Mouse (Mus musculus) forebrain, postnatal 0 days (tissue): ENCODE measurements around the gene Cacna1h. TPM values are rescaled to one million over a fixed set of nuclear protein-coding genes. Genes with fewer than 3 reads are reported as not detected.

ENCODE experiments used
- ATAC-seq: fragments of 200-750 bp; cut with Nextera tagmentation; 2 replicates; pipeline ENCODE4 v1.8.0; 2017; ENCODE audit warnings: mild to moderate bottlenecking, moderate library complexity
- DNase-seq: peaks from one replicate; pipeline ENCODE4 v3.0.0-alpha.2; 2015
- H3K27ac ChIP-seq: fragments of 300-500 bp; sonication (generic); 2 replicates; pipeline ENCODE4 v1.5.1; 2014; ENCODE audit warnings: low read depth, mild to moderate bottlenecking, antibody characterized with exemption, low read length, moderate library complexity, mixed read lengths
- H3K27me3 ChIP-seq: fragments of 300-500 bp; sonication (generic); 2 replicates; pipeline ENCODE4 v1.6.1; 2014; ENCODE audit warnings: mild to moderate bottlenecking, low read length, mixed read lengths; ENCODE audit not compliant: insufficient read depth
- H3K36me3 ChIP-seq: fragments of 300-500 bp; sonication (generic); 2 replicates; pipeline ENCODE4 v1.6.1; 2014; ENCODE audit warnings: mild to moderate bottlenecking, moderate library complexity; ENCODE audit not compliant: insufficient read depth
- H3K4me1 ChIP-seq: fragments of 300-500 bp; sonication (generic); 2 replicates; pipeline ENCODE4 v1.6.1; 2014; ENCODE audit warnings: antibody characterized with exemption; ENCODE audit not compliant: insufficient read depth
- H3K4me2 ChIP-seq: fragments of 300-500 bp; sonication (generic); 2 replicates; pipeline ENCODE4 v1.6.1; 2014; ENCODE audit warnings: low read depth, mild to moderate bottlenecking, moderate library complexity
- H3K4me3 ChIP-seq: fragments of 300-500 bp; sonication (generic); 2 replicates; pipeline ENCODE4 v1.5.1; 2014; ENCODE audit warnings: low read depth, low read length, mixed read lengths
- H3K9ac ChIP-seq: fragments of 300-500 bp; sonication (generic); 2 replicates; pipeline ENCODE4 v1.6.1; 2014; ENCODE audit warnings: mild to moderate bottlenecking
- H3K9me3 ChIP-seq: fragments of 300-500 bp; sonication (generic); 2 replicates; pipeline ENCODE4 v1.6.1; 2016; ENCODE audit warnings: low read length
- CTCF ChIP-seq: sonication (generic); IDR thresholded peaks from 2 replicates; pipeline ENCODE4 v1.5.1; 2016; ENCODE audit warnings: antibody characterized with exemption, control low read depth, low read depth
- WGBS: fragments of 180-500 bp; shearing (Covaris S2); extraction: QIAGEN DNeasy Blood & Tissue Kit; methylation state at CpG from one replicate; pipeline ENCODE4 v1.1.7; 2014; 5-methylcytosine and 5-hydroxymethylcytosine counted together
- polyA plus RNA-seq: library from polyadenylated mRNA; unstranded; fragments of >200 nt; fragmentation: Nextera tagmentation; extraction: Ambion mirVana; gene quantifications from 2 replicates; pipeline ENCODE4 v1.2.1, GENCODE M21; 2015
- total RNA-seq: library from RNA; depleted of rRNA; stranded (reverse); fragments of >200 nt; gene quantifications from 2 replicates; pipeline ENCODE4 v1.2.3, GENCODE M21; 2014

Gene Cacna1h
- total and polyA plus RNA-seq, 2 experiments from 2014 or later, result 8.1 to 149 TPM

- peak overlapping the region; percentile 18; the same call in 1 of the 2 replicates for H3K4me2 ChIP-seq
- H3K9ac ChIP-seq, result no peak overlapping the region
- TF ChIP-seq CTCF, result no peak
- H3K4me1 ChIP-seq, result peaks cover 37% of the 10 kb centered on the region
- no peak overlapping the region for H3K4me3 ChIP-seq
- no peaks in the 10 kb centered on the region for H3K27me3 ChIP-seq
- H3K9me3 ChIP-seq, result no peaks in the 10 kb centered on the region
- DNase-seq, result no peak
- peaks cover 2% of the 10 kb centered on the region; the same call in 1 of the 2 replicates for H3K36me3 ChIP-seq
- 11% methylated on average over 3 of the region's 3 CpGs for WGBS
- peak; percentile 28; the same call in 1 of the 2 replicates for ATAC-seq
- no peak overlapping the region for H3K27ac ChIP-seq
These were observed 29.4 kb downstream of the Cacna1h start for GRCm38 (mm10) chr17:25404190-25404589.

GRCm38 (mm10) chr17:25402224-25402623 lies 31.4 kb downstream of the Cacna1h start:
- Histone ChIP-seq H3K4me2 (no peak overlapping the region), H3K27me3 (no peaks in the 10 kb centered on the region), H3K27ac (no peak overlapping the region), H3K9me3 (no peaks in the 10 kb centered on the region), H3K36me3 (peaks cover 2% of the 10 kb centered on the region; the same call in 1 of the 2 replicates), H3K4me3 (no peak overlapping the region), H3K9ac (no peak overlapping the region), H3K4me1 (peaks cover 29% of the 10 kb centered on the region)
- ATAC-seq, result no peak
- DNase-seq, result no peak
- TF ChIP-seq CTCF, result no peak
- WGBS, result 84% methylated on average over 13 of the region's 13 CpGs

GRCm38 (mm10) chr17:25401491-25401890 lies 32.1 kb downstream of the Cacna1h start:
- DNase-seq, result no peak
- H3K9me3 ChIP-seq, result no peaks in the 10 kb centered on the region
- no peaks in the 10 kb centered on the region for H3K27me3 ChIP-seq
- H3K4me1 ChIP-seq, result peaks cover 22% of the 10 kb centered on the region
- 20% methylated on average over 4 of the region's 4 CpGs for WGBS
- no peak overlapping the region for H3K4me3 ChIP-seq
- TF ChIP-seq CTCF, result no peak
- peaks cover 2% of the 10 kb centered on the region; the same call in 1 of the 2 replicates for H3K36me3 ChIP-seq
- no peak for ATAC-seq
- H3K9ac ChIP-seq, result no peak overlapping the region
- no peak overlapping the region for H3K27ac ChIP-seq
- H3K4me2 ChIP-seq, result no peak overlapping the region

- Histone ChIP-seq H3K9me3 (no peaks in the 10 kb centered on the region), H3K36me3 (peaks cover 2% of the 10 kb centered on the region; the same call in 1 of the 2 replicates), H3K27ac (no peak overlapping the region), H3K4me1 (peaks cover 12% of the 10 kb centered on the region), H3K9ac (no peak overlapping the region), H3K4me3 (no peak overlapping the region), H3K27me3 (no peaks in the 10 kb centered on the region), H3K4me2 (no peak overlapping the region)
- DNase-seq, result no peak
- 18% methylated on average over 7 of the region's 7 CpGs for WGBS
- ATAC-seq, result no peak
- no peak for TF ChIP-seq CTCF
These were observed 33.1 kb downstream of the Cacna1h start for GRCm38 (mm10) chr17:25400443-25400842.

GRCm38 (mm10) chr17:25398520-25398838 lies 35.1 kb downstream of the Cacna1h start:
- Histone ChIP-seq H3K36me3 (peaks cover 5% of the 10 kb centered on the region; the same call in 1 of the 2 replicates), H3K4me1 (no peaks in the 10 kb centered on the region), H3K4me2 (no peak overlapping the region), H3K27me3 (no peaks in the 10 kb centered on the region), H3K4me3 (no peak overlapping the region), H3K9ac (no peak overlapping the region), H3K27ac (no peak overlapping the region), H3K9me3 (no peaks in the 10 kb centered on the region)
- ATAC-seq (peak; percentile 27; the same call in 1 of the 2 replicates), DNase-seq (no peak)
- 14% methylated on average over 13 of the region's 13 CpGs for WGBS
- TF ChIP-seq CTCF, result no peak

- WGBS, result 22% methylated on average over 14 of the region's 14 CpGs
- no peaks in the 10 kb centered on the region for H3K4me1 ChIP-seq
These were observed 35.6 kb downstream of the Cacna1h start for GRCm38 (mm10) chr17:25397804-25398519.

GRCm38 (mm10) chr17:25394526-25394925 lies 39.1 kb downstream of the Cacna1h start:
- Histone ChIP-seq H3K27me3 (no peaks in the 10 kb centered on the region), H3K4me2 (no peak overlapping the region), H3K9ac (no peak overlapping the region), H3K27ac (no peak overlapping the region), H3K9me3 (no peaks in the 10 kb centered on the region), H3K4me3 (no peak overlapping the region), H3K36me3 (peaks cover 30% of the 10 kb centered on the region), H3K4me1 (no peaks in the 10 kb centered on the region)
- ATAC-seq, result no peak
- DNase-seq, result no peak
- TF ChIP-seq CTCF, result no peak
- 88% methylated on average over 4 of the region's 4 CpGs for WGBS

More at GRCm38 (mm10) chr17:25397804-25398519, 35.6 kb downstream of the Cacna1h start:
- TF ChIP-seq CTCF, result peak; percentile 99
- Histone ChIP-seq H3K36me3 (peaks cover 10% of the 10 kb centered on the region; the same call in 1 of the 2 replicates), H3K9me3 (no peaks in the 10 kb centered on the region), H3K9ac (no peak overlapping the region), H3K27ac (no peak overlapping the region), H3K4me2 (no peak overlapping the region), H3K27me3 (no peaks in the 10 kb centered on the region), H3K4me3 (no peak overlapping the region)
- peak; percentile 81 for ATAC-seq
- peak; percentile 86 for DNase-seq
